Mouse (Mus musculus) heart, postnatal 0 days (tissue): ENCODE results near the gene Mad1l1. TPM values are rescaled to one million over a fixed set of nuclear protein-coding genes. Genes with fewer than 3 reads are reported as not detected.
A peak's percentile ranks its signal among the peaks of the same experiment; 100 is the strongest.

Experiments
- ATAC-seq: fragments of 200-750 bp; cut with Nextera tagmentation; 2 replicates; pipeline ENCODE4 v1.8.0; 2017; ENCODE audit warnings: low read depth, moderate number of reproducible peaks, moderate library complexity; ENCODE audit not compliant: insufficient read depth
- DNase-seq: peaks from one replicate; pipeline ENCODE4 v3.0.0-alpha.2; 2016; ENCODE audit warnings: low spot score
- H3K27ac ChIP-seq: fragments of 300-500 bp; sonication (generic); 2 replicates; pipeline ENCODE4 v1.5.1; 2014; ENCODE audit warnings: low read depth, mild to moderate bottlenecking
- H3K27me3 ChIP-seq: fragments of 300-500 bp; sonication (generic); 2 replicates; pipeline ENCODE4 v1.6.1; 2014; ENCODE audit warnings: low read length, mixed read lengths; ENCODE audit not compliant: control insufficient read depth, insufficient read depth
- H3K36me3 ChIP-seq: fragments of 300-500 bp; sonication (generic); replicated peaks from 2 replicates; pipeline ENCODE4 v1.6.1; 2014; ENCODE audit warnings: low read length, mixed read lengths; ENCODE audit not compliant: control insufficient read depth, insufficient read depth
- H3K4me1 ChIP-seq: fragments of 300-500 bp; sonication (generic); 2 replicates; pipeline ENCODE4 v1.6.1; 2014; ENCODE audit warnings: antibody characterized with exemption; ENCODE audit not compliant: control insufficient read depth, insufficient read depth
- H3K4me2 ChIP-seq: fragments of 300-500 bp; sonication (generic); 2 replicates; pipeline ENCODE4 v1.6.1; 2014; ENCODE audit warnings: low read depth, mild to moderate bottlenecking, low read length, moderate library complexity
- H3K4me3 ChIP-seq: fragments of 300-500 bp; sonication (generic); 2 replicates; pipeline ENCODE4 v1.5.1; 2014; ENCODE audit warnings: low read depth, low read length
- H3K9ac ChIP-seq: fragments of 300-500 bp; sonication (generic); replicated peaks from 2 replicates; pipeline ENCODE4 v1.6.1; 2014; ENCODE audit warnings: low read depth, low read length, mixed read lengths
- H3K9me3 ChIP-seq: fragments of 300-500 bp; sonication (generic); replicated peaks from 2 replicates; pipeline ENCODE4 v1.6.1; 2016; ENCODE audit warnings: low read length; ENCODE audit not compliant: control insufficient read depth
- CTCF ChIP-seq: IDR thresholded peaks from 2 replicates; pipeline ENCODE4 v1.5.1; 2016; ENCODE audit warnings: antibody characterized with exemption, control low read depth, low read depth
- EP300 ChIP-seq: IDR thresholded peaks from 2 replicates; pipeline ENCODE4 v1.6.1; 2016; ENCODE audit warnings: antibody characterized with exemption, low read depth
- WGBS: fragments of 180-500 bp; shearing (Covaris S2); extraction: QIAGEN DNeasy Blood & Tissue Kit; methylation state at CpG from one replicate; pipeline ENCODE4 v1.1.7; 2014; 5-methylcytosine and 5-hydroxymethylcytosine counted together
- polyA plus RNA-seq: library from polyadenylated mRNA; unstranded; fragments of >200 nt; fragmentation: Nextera tagmentation; extraction: Ambion mirVana; gene quantifications from 2 replicates; pipeline ENCODE4 v1.2.1, GENCODE M21; 2015
- total RNA-seq: library from RNA; depleted of rRNA; stranded (reverse); fragments of >200 nt; gene quantifications from 2 replicates; pipeline ENCODE4 v1.2.3, GENCODE M21; 2014; ENCODE audit warnings: low replicate concordance

Gene Mad1l1
- total and polyA plus RNA-seq, 2 experiments from 2014 or later = 15.1 to 20.6 TPM

- peaks cover 38% of the 10 kb centered on the region for H3K36me3 ChIP-seq
- TF ChIP-seq CTCF = no peak
- no peak for TF ChIP-seq EP300
- ATAC-seq = no peak
Measured at GRCm38 (mm10) chr5:140338779-140339178, 17.4 kb upstream of the Mad1l1 start.

GRCm38 (mm10) chr5:140336680-140337079 lies 15.3 kb upstream of the Mad1l1 start:
- Histone ChIP-seq H3K4me2 (no peak overlapping the region), H3K4me1 (no peaks in the 10 kb centered on the region), H3K27ac (no peak overlapping the region), H3K9me3 (no peaks in the 10 kb centered on the region), H3K27me3 (no peaks in the 10 kb centered on the region), H3K9ac (no peak overlapping the region), H3K4me3 (no peak overlapping the region), H3K36me3 (peaks cover 34% of the 10 kb centered on the region)
- peak; percentile 11 for DNase-seq
- no peak for ATAC-seq
- 82% methylated on average over 1 of the region's 1 CpGs for WGBS
- TF ChIP-seq EP300 = no peak
- peak; percentile 73 for TF ChIP-seq CTCF

More at GRCm38 (mm10) chr5:140338779-140339178, 17.4 kb upstream of the Mad1l1 start:
- Histone ChIP-seq H3K4me3 (no peak overlapping the region), H3K9me3 (no peaks in the 10 kb centered on the region), H3K27me3 (no peaks in the 10 kb centered on the region), H3K27ac (no peak overlapping the region), H3K4me2 (no peak overlapping the region), H3K4me1 (no peaks in the 10 kb centered on the region), H3K9ac (no peak overlapping the region)
- WGBS = 88% methylated on average over 4 of the region's 4 CpGs
- DNase-seq = no peak

GRCm38 (mm10) chr5:140333631-140334030 lies 12.3 kb upstream of the Mad1l1 start:
- no peaks in the 10 kb centered on the region for H3K27me3 ChIP-seq
- no peak overlapping the region for H3K27ac ChIP-seq
- H3K9ac ChIP-seq = no peak overlapping the region
- 32% methylated on average over 2 of the region's 2 CpGs for WGBS
- DNase-seq (no peak), ATAC-seq (no peak)
- no peak overlapping the region for H3K4me2 ChIP-seq
- peak; percentile 33 for TF ChIP-seq CTCF
- no peak for TF ChIP-seq EP300
- H3K4me3 ChIP-seq = no peak overlapping the region
- no peaks in the 10 kb centered on the region for H3K9me3 ChIP-seq
- H3K36me3 ChIP-seq = peaks cover 16% of the 10 kb centered on the region
- H3K4me1 ChIP-seq = peaks cover 9% of the 10 kb centered on the region

GRCm38 (mm10) chr5:140332519-140332918 lies 11.2 kb upstream of the Mad1l1 start:
- Histone ChIP-seq H3K4me1 (peaks cover 9% of the 10 kb centered on the region), H3K27me3 (no peaks in the 10 kb centered on the region), H3K4me3 (no peak overlapping the region), H3K9ac (no peak overlapping the region), H3K27ac (no peak overlapping the region), H3K9me3 (no peaks in the 10 kb centered on the region), H3K36me3 (peaks cover 16% of the 10 kb centered on the region), H3K4me2 (no peak overlapping the region)
- DNase-seq (no peak), ATAC-seq (no peak)
- TF ChIP-seq CTCF (no peak), EP300 (no peak)
- 58% methylated on average over 4 of the region's 4 CpGs for WGBS

- ATAC-seq = peak; percentile 82
- no peaks in the 10 kb centered on the region for H3K9me3 ChIP-seq
- whole genome bisulfite sequencing = 1% methylated on average over 39 of the region's 39 CpGs
Measured at GRCm38 (mm10) chr5:140331615-140332512, 10.5 kb upstream of the Mad1l1 start, which contains the start of gene Mrm2. Gene Mrm2, minus strand, starts transcription at chr5:140331898.

More at GRCm38 (mm10) chr5:140331615-140332512, 10.5 kb upstream of the Mad1l1 start, which contains the start of gene Mrm2:
- peak within 1 kb of the TSS; percentile 87 for H3K4me2 ChIP-seq
- H3K27me3 ChIP-seq = no peaks in the 10 kb centered on the region
- peak within 1 kb of the TSS; percentile 83 for H3K4me3 ChIP-seq
- H3K9ac ChIP-seq = peak within 1 kb of the TSS; percentile 82
- H3K4me1 ChIP-seq = peaks cover 9% of the 10 kb centered on the region
- H3K36me3 ChIP-seq = peaks cover 15% of the 10 kb centered on the region
- TF ChIP-seq CTCF (peak; percentile 66), EP300 (no peak)
- peak; percentile 49 for DNase-seq
- H3K27ac ChIP-seq = peak within 1 kb of the TSS; percentile 79
